Mouse (Mus musculus): ENCODE data around the gene Sorcs2.

- TF ChIP-seq CTCF (IDR thresholded peaks at IDR 0.05; ENCODE audit: borderline replicate concordance, control insufficient read depth, extremely low read depth, insufficient read depth, low read length, poor library complexity) (no peak), POLR2A (IDR thresholded peaks at IDR 0.05; ENCODE audit: control insufficient read depth, extremely low read depth, insufficient read depth, low read length, poor library complexity) (no peak)
Measured at GRCm38 (mm10) chr5:36444611-36445010, 46.7 kb upstream of the Sorcs2 start.

All from thymus, adult 2 months (tissue).